Mouse (Mus musculus) liver, adult 2 months (tissue): ENCODE results near the gene Dync2li1. TPM values are rescaled to one million over a fixed set of nuclear protein-coding genes. Genes with fewer than 3 reads are reported as not detected.

Experiments
- DNase-seq: peaks from one replicate; pipeline ENCODE4 v3.0.0-alpha.2; 2011; ENCODE audit warnings: low read depth, low spot score; ENCODE audit errors: extremely low read depth
- H3K27ac ChIP-seq: fragments of 200-500 bp; replicated peaks from 2 replicates; pipeline ENCODE4 v1.5.1; 2012; ENCODE audit warnings: low read depth, mild to moderate bottlenecking, control low read depth, inconsistent platforms, low read length; ENCODE audit not compliant: insufficient read depth
- H3K27me3 ChIP-seq: fragments of 200-500 bp; 2 replicates; pipeline ENCODE4 v1.6.1; 2012; ENCODE audit warnings: mild to moderate bottlenecking, moderate library complexity, low read length, inconsistent platforms; ENCODE audit not compliant: control insufficient read depth, insufficient read depth
- H3K36me3 ChIP-seq: fragments of 200-500 bp; 2 replicates; pipeline ENCODE4 v1.6.1; 2012; ENCODE audit warnings: low read length, inconsistent platforms; ENCODE audit not compliant: control insufficient read depth, insufficient read depth
- H3K4me1 ChIP-seq: fragments of 200-500 bp; 2 replicates; pipeline ENCODE4 v1.6.1; 2011; ENCODE audit warnings: low read length; ENCODE audit not compliant: control insufficient read depth, insufficient read depth
- H3K4me3 ChIP-seq: fragments of 200-500 bp; 2 replicates; pipeline ENCODE4 v1.5.1; 2011; ENCODE audit warnings: low read depth, mild to moderate bottlenecking, control low read depth, low read length, moderate library complexity; ENCODE audit not compliant: insufficient read depth
- H3K79me2 ChIP-seq: fragments of 200-500 bp; 2 replicates; pipeline ENCODE4 v1.6.1; 2012; ENCODE audit warnings: inconsistent platforms, mild to moderate bottlenecking, low read length, moderate library complexity; ENCODE audit not compliant: control insufficient read depth, insufficient read depth
- H3K9ac ChIP-seq: fragments of 200-500 bp; 2 replicates; pipeline ENCODE4 v1.6.1; 2012; ENCODE audit warnings: low read depth, mild to moderate bottlenecking, control low read depth, inconsistent platforms, low read length
- CTCF ChIP-seq: fragments of 200-500 bp; IDR thresholded peaks from 2 replicates; pipeline ENCODE4 v1.5.1; 2011; ENCODE audit warnings: low read depth, low read length, control low read depth
- POLR2A ChIP-seq: fragments of 200-500 bp; IDR thresholded peaks from 2 replicates; pipeline ENCODE4 v1.6.1; 2011; ENCODE audit warnings: low read length, control low read depth; ENCODE audit not compliant: insufficient read depth; ENCODE audit errors: extremely low read depth
- WGBS: fragments of 180-500 bp; shearing (Covaris S2); methylation state at CpG from one replicate; pipeline ENCODE4 v1.1.7; 2018; 5-methylcytosine and 5-hydroxymethylcytosine counted together
- polyA plus RNA-seq: library from polyadenylated mRNA; depleted of rRNA; stranded (reverse); fragments of >200 nt; gene quantifications from 2 replicates; pipeline ENCODE4 v1.2.3, GENCODE M21; 2012
- total RNA-seq: library from RNA; depleted of rRNA; stranded (reverse); fragments of >200 nt; gene quantifications from 2 replicates; pipeline ENCODE4 v1.2.3, GENCODE M21; 2014

Dync2li1 gene
- total and polyA plus RNA-seq, 2 experiments, result 0.10 to 0.74 TPM

- no peak overlapping the region for H3K4me3 ChIP-seq
- H3K4me1 ChIP-seq, result no peaks in the 10 kb centered on the region; the same call in 1 of the 2 replicates
- TF ChIP-seq POLR2A (no peak), CTCF (no peak)
- 63% methylated on average over 5 of the region's 5 CpGs for WGBS
- no peaks in the 10 kb centered on the region for H3K27me3 ChIP-seq
- H3K79me2 ChIP-seq, result no peaks in the 10 kb centered on the region
- H3K36me3 ChIP-seq, result peaks cover 8% of the 10 kb centered on the region; the same call in 1 of the 2 replicates
- no peak overlapping the region for H3K9ac ChIP-seq
- no peak for DNase-seq
- no peak overlapping the region for H3K27ac ChIP-seq
Measured at GRCm38 (mm10) chr17:84658195-84658594, 31.9 kb downstream of the Dync2li1 start.

- no peaks in the 10 kb centered on the region for H3K27me3 ChIP-seq
- no peak overlapping the region for H3K4me3 ChIP-seq
- H3K79me2 ChIP-seq, result no peaks in the 10 kb centered on the region
- WGBS, result 83% methylated on average over 8 of the region's 8 CpGs
- TF ChIP-seq CTCF (no peak), POLR2A (no peak)
- H3K9ac ChIP-seq, result no peak overlapping the region
- DNase-seq, result no peak
- H3K4me1 ChIP-seq, result no peaks in the 10 kb centered on the region
- peaks cover 13% of the 10 kb centered on the region for H3K36me3 ChIP-seq
- H3K27ac ChIP-seq, result no peak overlapping the region
Measured at GRCm38 (mm10) chr17:84658951-84659350, 32.7 kb downstream of the Dync2li1 start.

GRCm38 (mm10) chr17:84665053-84665452 is 38.8 kb downstream of the Dync2li1 start:
- H3K79me2 ChIP-seq, result no peaks in the 10 kb centered on the region
- no peaks in the 10 kb centered on the region for H3K4me1 ChIP-seq
- H3K27me3 ChIP-seq, result no peaks in the 10 kb centered on the region
- TF ChIP-seq POLR2A (no peak), CTCF (no peak)
- H3K27ac ChIP-seq, result no peak overlapping the region
- DNase-seq, result no peak
- H3K9ac ChIP-seq, result no peak overlapping the region
- H3K36me3 ChIP-seq, result peaks cover 41% of the 10 kb centered on the region
- 76% methylated on average over 10 of the region's 10 CpGs for WGBS
- no peak overlapping the region for H3K4me3 ChIP-seq

GRCm38 (mm10) chr17:84665691-84666090 is 39.4 kb downstream of the Dync2li1 start:
- no peaks in the 10 kb centered on the region for H3K4me1 ChIP-seq
- TF ChIP-seq CTCF (no peak), POLR2A (no peak)
- no peaks in the 10 kb centered on the region for H3K27me3 ChIP-seq
- H3K27ac ChIP-seq, result no peak overlapping the region
- H3K79me2 ChIP-seq, result no peaks in the 10 kb centered on the region
- 78% methylated on average over 9 of the region's 9 CpGs for WGBS
- H3K4me3 ChIP-seq, result no peak overlapping the region
- peaks cover 47% of the 10 kb centered on the region for H3K36me3 ChIP-seq
- DNase-seq, result no peak
- H3K9ac ChIP-seq, result no peak overlapping the region

GRCm38 (mm10) chr17:84667848-84668247 is 41.6 kb downstream of the Dync2li1 start:
- no peaks in the 10 kb centered on the region for H3K27me3 ChIP-seq
- no peak for DNase-seq
- no peak overlapping the region for H3K9ac ChIP-seq
- no peak overlapping the region for H3K4me3 ChIP-seq
- no peak overlapping the region for H3K27ac ChIP-seq
- H3K36me3 ChIP-seq, result peaks cover 49% of the 10 kb centered on the region
- no peaks in the 10 kb centered on the region for H3K79me2 ChIP-seq
- peaks cover 3% of the 10 kb centered on the region for H3K4me1 ChIP-seq
- TF ChIP-seq POLR2A, result no peak
- no peak for TF ChIP-seq CTCF
- 89% methylated on average over 3 of the region's 3 CpGs for WGBS

- 52% methylated on average over 16 of the region's 16 CpGs for WGBS
- H3K36me3 ChIP-seq, result peaks cover 55% of the 10 kb centered on the region
- H3K4me3 ChIP-seq, result no peak overlapping the region
Measured at GRCm38 (mm10) chr17:84672376-84673369, 46.4 kb downstream of the Dync2li1 start.

More at GRCm38 (mm10) chr17:84672376-84673369, 46.4 kb downstream of the Dync2li1 start:
- Histone ChIP-seq H3K9ac (no peak overlapping the region), H3K4me1 (peaks cover 5% of the 10 kb centered on the region), H3K27me3 (no peaks in the 10 kb centered on the region), H3K79me2 (no peaks in the 10 kb centered on the region), H3K27ac (no peak overlapping the region)
- peak; percentile 86 for DNase-seq
- TF ChIP-seq POLR2A (no peak), CTCF (no peak)
